Mouse (Mus musculus) urinary bladder, postnatal 36 days (tissue): Measurements from ENCODE around the gene Map1lc3b.

Experiments used
- DNase-seq, 2 experiments: peaks; one replicate each; pipeline ENCODE4 v3.0.0; 2022; ENCODE audit warnings: low spot score in 2 of 2, mixed read lengths in 1 of 2

Map1lc3b gene

DNA sequence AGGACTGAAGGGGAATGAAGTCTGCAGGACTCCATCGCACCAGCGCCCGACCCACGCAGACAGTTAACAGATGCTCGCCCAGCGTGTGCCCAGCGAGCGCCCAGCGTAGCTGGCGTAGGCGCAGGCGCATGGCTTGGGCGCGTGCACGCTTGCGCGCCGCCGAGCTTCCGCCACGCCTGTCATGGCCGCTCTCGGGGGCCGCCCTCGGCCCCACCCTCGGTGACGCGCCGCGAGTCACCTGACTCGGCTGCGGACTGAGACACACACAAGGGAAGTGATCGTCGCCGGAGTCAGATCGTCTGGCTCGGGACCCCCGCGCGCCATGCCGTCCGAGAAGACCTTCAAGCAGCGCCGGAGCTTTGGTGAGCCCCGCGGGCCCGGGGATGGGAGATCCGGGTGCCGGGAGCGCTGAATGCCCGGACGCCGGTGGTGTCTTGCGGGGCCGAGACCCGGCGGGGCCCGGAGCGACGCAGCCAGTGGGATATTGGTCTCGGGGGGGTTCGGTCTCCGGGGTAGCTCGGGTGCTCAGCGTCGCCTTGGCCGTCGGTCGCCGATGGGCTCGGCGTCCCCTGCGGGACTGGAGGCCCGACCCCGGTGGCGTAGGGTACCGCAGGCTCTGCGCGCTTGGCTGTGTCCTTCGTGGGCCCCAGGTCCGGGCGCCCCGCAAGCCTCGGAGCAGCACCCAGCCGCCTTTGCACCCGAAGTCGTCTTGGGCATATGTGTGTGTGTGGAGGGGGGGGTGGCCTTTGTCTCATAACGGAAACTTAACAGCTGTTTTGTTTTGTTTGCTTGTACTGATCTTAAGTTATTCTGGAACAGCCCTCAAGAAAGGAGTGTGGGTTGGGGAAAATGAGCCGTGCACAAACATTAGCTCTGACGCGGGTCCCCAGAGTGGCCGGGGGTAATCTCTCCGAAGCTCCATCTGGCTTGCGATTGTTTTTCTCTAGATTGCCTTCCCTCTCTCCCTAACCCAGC lies at the start of gene Map1lc3b:
Gene Map1lc3b, plus strand, starts transcription at position 159 of the 975 bp plus-strand sequence.
- DNase-seq: peak; percentile 95

DNA sequence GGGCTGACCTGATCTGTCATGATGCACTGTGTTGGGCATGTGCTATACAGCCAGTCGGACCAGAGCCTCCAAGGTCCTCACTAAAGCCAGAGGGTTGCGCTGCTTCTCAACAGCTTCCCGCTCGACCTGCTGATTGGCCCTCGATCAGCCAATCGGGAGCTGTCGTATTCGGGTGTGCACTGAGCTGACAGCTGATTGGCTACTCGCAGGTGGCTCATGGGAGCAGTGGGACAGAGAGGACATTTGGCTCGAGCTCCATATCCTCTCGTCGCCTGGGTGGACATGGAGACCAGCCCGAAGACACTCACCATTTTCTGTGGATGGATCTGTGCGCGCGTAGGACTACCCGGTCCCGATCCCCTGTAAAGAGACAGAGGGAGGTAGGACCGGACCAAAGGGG lies 48.3 kb upstream of the Map1lc3b start:
- DNase-seq: no peak

DNA sequence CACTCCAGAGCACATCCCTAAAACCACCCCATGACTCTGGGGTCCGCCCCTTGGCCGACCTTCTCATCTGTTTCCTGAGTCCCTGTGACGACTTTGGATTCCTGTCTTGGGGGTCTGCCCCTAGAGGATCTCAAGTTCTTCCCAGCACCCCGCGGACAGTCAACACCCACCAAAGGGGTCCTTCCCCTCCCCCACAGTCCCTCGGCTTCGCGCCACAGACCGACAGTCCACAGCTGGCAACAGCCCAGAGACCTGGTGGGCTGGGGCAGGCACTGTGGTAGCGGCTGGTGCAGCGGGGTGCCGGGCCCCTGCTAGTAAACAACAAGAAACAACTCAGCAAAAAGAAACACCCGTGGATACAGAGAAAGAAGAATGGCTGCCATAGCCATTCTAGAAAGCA lies 47.3 kb upstream of the Map1lc3b start:
- no peak for DNase-seq

DNA sequence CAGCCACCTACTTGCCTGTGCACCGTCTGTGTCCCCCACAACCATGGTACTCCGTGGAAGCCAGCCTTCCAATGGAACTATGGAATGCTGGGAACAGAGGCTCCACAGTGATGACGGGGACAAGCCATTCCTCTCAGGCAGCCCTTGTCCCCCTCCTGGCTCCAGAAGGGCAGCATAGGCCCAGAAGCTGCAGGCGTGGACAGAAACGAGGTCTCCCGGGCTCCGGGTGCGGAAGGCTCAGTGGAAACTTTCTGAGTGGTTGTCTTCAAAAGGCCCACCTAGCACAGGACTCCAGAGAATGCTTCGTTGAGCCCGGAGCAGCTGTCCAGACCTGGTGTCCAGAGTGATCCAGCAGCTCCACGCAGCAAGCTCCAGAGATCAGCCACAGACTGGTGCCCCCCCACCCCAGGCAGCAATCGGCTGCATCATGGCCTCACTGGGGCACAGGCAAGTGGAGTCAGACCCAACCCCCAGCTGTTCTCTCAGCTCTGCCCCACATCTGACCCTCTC lies 45.8 kb upstream of the Map1lc3b start, which contains the start of gene 1700018B08Rik:
Gene 1700018B08Rik, minus strand, starts transcription at position 45 of the 510 bp plus-strand sequence.
- no peak for DNase-seq

DNA sequence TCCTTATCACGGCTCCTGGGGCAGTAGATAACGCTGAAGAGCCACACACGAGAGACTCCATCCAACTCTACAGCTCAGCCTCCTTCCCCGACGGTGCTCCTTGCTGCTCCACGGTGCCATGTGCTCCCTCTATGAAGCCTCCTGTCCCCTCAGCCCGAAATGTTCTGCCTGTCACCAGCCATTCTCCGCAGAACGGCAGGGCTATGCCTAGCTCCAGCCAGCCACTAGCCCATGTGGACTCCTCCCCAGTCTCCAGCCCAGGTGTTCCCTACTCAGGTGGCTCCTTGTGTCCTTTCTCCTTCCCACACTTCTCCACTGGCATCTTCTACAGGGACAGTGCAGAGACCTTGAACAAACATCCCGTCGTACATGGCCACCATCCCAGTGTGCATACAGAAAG lies 45.2 kb upstream of the Map1lc3b start:
- DNase-seq: no peak

DNA sequence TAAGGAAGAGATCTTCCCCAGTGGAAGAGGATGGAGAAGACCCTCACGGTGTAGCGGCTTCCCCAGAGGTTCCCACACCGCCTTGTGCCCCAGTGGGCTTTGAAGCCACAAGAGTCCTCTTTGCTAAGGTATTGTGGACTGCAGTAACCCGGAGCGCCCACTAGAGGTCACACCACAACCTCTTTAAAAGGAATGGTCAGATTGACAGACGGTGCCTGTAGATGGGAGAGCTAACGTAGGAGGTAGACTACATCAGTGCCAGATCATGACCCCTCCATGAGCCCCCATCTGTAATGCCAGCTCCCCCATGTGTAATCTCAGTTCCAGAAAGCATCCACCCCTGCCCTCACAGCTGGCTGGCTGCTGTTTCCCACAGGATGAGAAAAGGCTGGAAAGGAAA lies 43.0 kb upstream of the Map1lc3b start:
- DNase-seq: peak; percentile 56 to 69

DNA sequence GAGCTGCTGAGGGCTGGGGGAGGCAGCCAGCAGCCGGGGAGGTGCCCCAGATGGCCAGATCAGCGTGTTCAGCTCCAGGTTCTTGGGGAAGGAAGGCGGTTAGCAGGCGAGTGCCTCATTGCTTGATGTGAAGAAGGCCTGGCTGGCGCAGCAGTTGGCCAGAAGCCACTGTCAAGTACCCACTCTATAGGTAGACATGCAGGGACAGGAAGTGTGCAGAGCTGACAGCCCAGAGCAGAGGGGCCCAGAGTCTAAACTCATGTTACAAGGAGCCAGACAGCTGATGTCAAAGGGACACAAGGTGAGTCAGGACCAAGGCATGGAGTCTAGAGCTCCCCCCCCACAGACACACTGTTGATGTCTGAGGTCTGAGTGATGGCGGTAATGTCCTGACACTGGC lies 40.1 kb upstream of the Map1lc3b start:
- no peak for DNase-seq

DNA sequence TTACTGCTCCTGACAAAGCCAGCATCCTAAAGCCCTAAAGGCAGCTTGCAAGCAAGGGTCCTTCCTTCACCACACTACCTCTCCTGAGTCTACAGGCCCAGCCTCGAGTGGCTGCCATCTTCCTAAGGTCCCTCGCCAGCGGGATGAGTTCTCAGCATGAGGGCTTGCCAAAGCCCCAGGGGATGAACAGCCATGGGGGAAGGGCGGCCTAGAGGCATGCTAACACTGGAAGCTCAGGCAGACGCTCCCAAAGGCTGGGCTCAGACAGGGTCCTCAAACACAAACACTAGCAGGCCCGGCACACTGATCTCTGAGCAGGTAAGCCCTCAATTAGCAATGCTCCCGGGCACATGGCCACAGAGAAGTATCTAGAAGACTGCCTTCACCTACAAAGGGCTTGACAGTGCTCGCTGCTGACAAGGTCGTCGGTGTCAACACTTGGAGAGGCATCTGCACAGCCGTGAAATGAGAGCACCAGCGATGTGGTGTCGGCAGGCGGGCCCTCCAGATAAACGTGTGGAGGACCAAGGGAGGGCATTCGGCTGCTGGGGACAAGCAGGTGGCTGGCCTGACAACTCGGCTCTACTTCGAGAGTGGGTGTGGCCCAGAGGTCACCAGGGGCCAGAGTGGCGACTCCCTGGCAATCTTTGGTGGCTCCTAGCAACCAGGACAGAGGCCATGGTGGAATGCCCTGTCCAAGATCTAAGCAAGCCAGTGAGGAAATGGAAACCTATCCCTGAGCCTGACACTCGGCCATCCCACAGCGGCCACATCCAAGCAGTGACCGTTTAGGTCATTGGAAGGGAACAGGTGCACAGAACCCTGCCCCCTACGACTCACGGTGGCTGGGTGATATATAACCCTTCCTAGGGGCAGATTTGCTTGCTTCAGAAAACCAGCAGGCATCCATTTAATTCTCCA lies 38.8 kb upstream of the Map1lc3b start:
- no peak for DNase-seq

DNA sequence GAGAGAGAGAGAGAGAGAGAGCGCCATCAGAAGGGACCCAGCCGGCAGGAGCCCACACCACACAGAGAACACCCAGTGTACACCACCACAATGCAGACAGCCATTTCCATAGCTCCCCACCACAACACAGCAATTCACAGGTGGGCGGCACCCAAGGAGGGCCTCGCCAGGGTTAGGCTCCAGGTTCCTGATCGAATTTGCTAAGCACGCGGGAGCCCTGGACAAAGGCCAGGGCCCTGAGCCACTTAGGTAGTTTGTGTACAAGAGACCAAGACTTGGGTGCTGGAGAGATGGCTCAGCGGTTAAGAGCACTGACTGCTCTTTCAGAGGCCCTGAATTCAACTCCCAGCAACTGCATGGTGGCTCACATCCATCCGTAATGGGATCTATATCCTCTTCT lies 37.7 kb upstream of the Map1lc3b start:
- DNase-seq: no peak

DNA sequence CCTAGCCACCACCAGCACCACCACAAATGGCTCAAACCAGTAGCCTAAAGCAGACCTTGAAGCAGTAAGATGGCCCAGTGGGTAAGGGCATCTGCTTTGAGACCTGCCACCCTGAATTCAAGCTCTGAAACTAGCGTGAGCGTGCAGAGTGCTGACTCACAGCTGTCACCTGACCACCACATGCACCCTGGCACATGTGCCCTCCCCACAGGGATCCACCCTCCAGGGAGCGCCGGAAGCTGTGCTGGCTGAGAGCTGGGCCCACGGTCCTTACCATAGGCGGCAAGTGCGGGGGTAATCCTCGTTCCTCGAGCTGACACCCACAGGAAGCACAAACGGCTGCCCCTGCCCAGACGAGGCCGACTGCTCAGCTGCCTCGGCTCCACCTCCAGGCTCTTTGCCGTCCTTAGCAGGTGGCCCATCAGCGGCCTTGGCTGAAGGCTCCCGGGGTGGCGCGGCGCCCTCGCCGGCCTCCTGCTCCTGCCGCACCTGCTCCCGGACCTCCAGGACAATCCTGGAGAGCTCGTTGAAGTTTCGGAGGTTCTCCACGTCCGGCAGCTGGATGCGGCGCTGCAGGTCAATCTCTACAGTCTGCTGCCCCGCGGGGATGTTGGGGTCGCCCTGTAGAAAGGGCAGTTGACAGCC lies 36.2 kb upstream of the Map1lc3b start:
- DNase-seq: no peak

DNA sequence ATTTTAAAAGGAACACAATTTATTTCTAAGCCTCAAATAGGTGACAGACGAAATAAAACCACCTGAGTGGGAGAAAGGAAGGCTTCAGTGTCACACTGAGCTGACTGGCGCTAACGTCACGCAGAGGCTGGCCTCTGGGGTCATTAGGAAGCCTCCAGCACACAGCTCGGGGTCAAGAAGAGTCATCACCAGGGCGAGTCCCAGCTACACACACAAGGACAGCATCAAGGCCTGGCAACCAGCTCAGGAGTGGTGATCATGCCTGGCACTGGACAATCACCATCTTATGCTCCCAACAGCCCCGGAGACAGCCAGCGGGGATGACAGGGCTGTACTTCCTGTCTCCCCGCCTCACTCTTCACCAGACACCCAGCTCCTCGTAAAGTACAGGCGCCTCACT lies 32.4 kb upstream of the Map1lc3b start:
- DNase-seq: no peak

DNA sequence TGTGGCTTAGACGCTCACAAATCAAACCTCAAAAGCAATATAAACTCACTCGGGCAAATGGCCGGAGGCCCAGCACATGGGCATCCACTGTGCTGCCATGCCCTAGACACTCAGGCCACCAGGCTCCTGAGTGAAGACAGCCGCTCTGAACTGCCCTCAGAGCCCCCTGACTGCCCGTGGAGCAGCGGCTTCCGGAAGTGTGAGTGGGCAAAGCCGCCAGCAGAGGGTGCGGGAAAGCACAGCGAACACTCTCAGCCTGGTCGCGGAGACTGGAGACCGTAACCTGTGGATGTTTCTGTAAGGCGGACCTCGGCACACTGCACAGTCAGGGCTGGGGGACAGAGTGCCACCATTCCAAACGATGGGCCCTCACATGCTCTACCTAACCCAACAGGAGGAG lies 31.6 kb upstream of the Map1lc3b start:
- DNase-seq: no peak

DNA sequence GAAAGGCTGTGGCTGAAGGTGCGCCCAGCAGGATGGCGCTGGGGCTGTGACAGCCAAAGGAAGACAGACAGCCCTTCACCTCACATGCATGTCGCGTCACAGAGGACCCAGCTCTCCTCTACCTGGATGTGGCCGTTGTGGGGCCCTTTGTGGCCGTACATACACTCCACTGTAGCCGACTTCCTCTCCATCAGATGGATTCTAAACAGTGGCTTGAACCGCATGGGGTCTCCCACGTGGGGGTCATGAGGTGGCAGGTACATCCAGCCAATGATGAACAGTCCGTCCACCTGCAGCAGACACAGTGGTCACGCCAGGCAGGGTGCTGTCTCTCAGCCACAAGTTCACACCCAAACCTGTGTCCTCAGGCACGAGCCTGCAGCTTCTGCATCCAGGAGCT lies 30.4 kb upstream of the Map1lc3b start:
- DNase-seq: no peak

DNA sequence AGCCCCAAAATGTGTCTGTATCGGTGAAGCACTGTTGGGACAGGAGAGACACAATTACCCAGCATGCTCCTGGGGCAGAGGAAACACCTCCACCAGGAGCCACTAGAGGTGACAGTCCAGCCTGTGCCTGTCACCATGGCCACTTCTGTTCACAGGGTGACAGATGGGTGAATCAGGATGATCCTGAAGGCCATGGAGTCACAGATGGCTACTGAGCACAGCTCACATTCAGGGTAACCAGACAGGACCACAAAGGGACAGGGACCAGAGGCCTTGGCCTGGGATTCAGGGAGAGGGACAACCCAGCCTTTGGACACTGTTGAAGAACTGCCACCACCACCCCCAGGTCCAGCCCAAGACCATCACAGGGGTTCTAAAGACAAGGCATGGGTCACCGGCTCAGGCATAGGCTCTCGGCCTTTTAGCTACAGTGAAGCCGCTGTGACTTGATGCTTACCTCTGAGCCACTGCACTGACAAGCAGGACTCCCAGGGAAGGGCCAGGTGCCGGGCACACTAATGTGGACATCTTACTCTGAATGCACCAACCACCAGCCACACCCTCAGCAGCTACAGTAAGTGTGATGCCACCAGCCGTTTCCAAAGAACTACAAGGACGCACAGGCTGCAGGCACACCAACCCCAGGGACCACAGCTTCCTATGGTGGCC lies 29.6 kb upstream of the Map1lc3b start:
- DNase-seq: no peak

DNA sequence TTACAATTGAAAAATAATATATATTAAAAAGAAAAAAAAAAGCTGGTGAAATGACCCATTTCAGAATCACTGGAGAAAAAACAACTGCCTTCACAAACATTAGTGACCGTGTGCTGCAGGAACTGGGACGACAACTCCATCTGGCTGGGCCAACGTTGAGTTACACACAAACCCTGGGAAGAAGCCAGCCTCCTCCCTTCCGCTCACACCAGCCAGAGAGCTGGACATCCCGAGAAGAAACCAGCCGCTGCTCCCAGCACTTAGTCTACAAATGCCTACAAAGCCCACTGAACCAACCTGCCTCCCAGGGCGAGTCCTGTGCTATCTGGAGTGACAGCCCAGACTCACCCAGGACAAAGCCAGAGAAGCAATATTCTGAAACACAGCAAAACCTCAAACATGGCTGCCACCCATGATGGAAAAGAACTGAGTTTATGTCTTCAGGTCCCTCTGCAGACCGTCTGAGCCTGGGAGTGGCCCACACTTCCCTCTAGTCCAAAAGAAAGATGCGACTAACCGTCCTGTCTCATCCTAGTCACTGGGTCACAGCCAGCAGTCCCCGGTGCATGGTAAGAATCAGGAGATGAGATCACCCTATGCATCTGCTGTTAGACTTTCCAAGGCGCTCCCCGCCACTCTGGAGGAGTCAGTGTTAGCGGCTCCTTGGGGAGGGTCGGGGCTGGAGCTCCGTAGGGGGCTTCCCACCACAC lies 28.4 kb upstream of the Map1lc3b start:
- peak in 1 of 2 experiments; percentile 70 for DNase-seq

DNA sequence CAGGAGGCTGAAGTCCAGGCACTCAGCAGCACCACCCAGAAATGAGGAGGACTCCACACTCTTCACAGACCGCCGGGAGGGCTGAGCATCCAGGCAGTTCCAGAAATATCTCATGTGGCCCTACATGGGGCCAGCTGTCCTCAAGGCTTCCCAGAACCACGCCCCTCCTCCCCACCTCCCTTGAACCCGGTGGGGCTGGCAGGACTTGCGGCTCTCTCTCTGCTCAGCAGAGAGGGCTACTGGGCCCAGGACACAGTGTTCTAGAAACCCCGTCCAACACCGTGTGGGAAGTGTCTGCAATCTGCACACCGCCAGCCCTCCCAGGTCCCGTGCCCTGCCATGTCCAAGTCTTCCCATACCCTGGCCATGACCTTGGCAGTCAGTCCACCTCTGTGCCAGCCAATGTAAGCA lies 27.2 kb upstream of the Map1lc3b start:
- DNase-seq: peak in 1 of 2 experiments; percentile 79

DNA sequence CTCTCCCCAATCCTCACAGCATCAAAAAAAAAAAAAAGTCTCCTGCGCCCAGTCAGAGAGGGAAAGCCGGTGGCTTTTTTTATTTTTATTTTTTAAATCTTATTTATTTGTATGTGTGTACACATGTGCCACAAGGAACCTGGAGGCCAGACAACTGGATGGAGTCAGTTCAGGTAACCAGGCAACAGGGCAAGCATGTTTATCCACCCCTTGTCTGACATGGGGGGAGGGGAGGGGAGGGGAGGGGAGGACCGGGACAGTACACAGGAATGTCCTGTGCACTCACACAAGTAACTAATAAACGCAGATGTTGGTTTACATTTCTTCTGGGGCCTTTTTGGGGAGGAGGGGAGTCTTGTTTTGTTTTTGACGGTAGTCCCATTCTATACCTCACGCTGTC lies 26.5 kb upstream of the Map1lc3b start:
- no peak for DNase-seq

DNA sequence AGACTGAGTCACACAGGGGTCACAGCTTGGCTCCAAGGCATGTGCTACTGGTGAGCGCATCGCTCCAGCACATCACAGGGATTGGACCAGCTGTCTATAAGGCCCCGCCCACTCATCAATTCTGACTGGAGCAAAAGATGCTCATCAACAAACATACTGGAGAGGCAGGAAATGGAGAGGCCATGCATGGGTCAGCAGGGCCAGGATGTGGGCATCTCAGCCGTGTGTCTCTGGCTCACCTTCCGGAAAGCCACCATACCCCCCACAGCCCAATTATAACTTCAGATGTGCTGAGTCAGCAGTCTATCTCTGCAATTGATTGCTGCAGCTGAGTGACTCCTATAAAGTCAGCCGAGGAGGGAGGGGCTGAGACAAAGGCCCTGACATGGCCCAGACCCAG lies 21.8 kb upstream of the Map1lc3b start:
- no peak for DNase-seq

DNA sequence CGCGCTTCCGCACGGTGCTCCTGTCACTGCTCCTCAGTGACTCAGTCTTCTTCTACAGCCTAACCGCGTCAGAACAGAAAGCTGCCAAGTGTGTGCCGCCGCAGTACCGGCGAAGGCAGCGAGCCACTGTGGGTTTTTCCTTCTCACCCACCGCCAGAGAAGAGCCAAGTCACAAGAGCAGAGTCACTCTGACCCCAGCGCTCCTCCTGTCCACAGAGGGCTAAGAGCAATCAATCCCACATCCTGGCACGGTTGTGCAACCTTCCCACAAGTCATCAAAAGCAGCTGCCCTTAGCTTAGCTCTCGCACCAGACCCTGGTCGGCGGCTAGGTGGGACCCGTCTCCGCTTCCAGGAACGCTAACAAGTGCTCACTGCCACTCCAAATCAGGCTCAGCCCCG lies 19.8 kb upstream of the Map1lc3b start:
- no peak for DNase-seq

DNA sequence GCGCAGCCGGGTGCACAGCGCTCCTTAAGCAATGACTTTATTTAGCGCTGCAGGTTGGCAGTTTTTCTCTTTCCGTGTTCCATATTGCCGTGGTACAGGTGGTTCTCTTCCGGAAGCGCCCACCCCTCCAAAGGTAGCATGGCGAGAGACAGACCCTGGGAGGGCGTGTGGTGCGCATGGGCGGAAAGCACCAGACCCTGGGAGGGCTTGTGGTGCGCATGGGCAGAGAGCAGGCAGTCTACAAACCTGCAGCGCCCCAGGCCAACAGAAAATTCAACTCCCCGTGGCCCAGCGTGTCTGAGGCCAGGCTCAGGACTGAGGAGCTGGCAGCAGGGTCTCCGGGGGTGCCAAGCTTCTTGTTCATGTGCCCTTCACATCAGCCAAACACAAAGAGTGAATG lies 19.4 kb upstream of the Map1lc3b start:
- DNase-seq: no peak
